Mouse (Mus musculus): ENCODE results near the gene Edn3.

GRCm38 (mm10) chr2:174747182-174747581 lies 13.2 kb upstream of the Edn3 start:
- TF ChIP-seq CTCF (IDR thresholded peaks at IDR 0.05; ENCODE audit: borderline replicate concordance, insufficient read depth, low read depth, low read length) = no peak
- TF ChIP-seq POLR2A (IDR thresholded peaks at IDR 0.05; ENCODE audit: borderline replicate concordance, insufficient read depth, low read length) = no peak
